Mouse (Mus musculus) CH12.LX (cell line): ENCODE measurements around the gene Kif3b. TPM values are rescaled to one million over a fixed set of nuclear protein-coding genes. Genes with fewer than 3 reads are reported as not detected.
A peak's percentile ranks its signal among the peaks of the same experiment; 100 is the strongest.

Source experiments
- DNase-seq: peaks from one replicate; pipeline ENCODE4 v3.0.0-alpha.2; 2013; ENCODE audit errors: extremely low read depth
- H3K27ac ChIP-seq: 2 replicates; pipeline ENCODE4 v1.5.1; 2012; ENCODE audit warnings: low read depth, mild to moderate bottlenecking, control low read depth, moderate library complexity; ENCODE audit not compliant: insufficient read depth
- H3K27me3 ChIP-seq: replicated peaks from 2 replicates; pipeline ENCODE3; 2012; ENCODE audit warnings: inconsistent platforms
- H3K36me3 ChIP-seq, 2 experiments: replicated peaks in 1 of 2; 2 replicates each; pipeline versions ENCODE3 to v1.6.1; 2012; ENCODE audit warnings: inconsistent platforms in 1 of 2, low read length in 1 of 2, mild to moderate bottlenecking in 1 of 2, mixed read lengths in 1 of 2, moderate library complexity in 1 of 2; ENCODE audit not compliant: control insufficient read depth in 1 of 2, insufficient read depth in 1 of 2
- H3K4me1 ChIP-seq, 2 experiments: 2 replicates each; pipeline ENCODE4 v1.6.1; 2012; ENCODE audit warnings: inconsistent platforms in 1 of 2, moderate library complexity in 1 of 2; ENCODE audit not compliant: insufficient read depth in 2 of 2, control insufficient read depth in 1 of 2
- H3K4me2 ChIP-seq: 2 replicates; pipeline ENCODE4 v1.6.1; 2012; ENCODE audit warnings: low read depth, mild to moderate bottlenecking, control low read depth; ENCODE audit not compliant: poor library complexity, insufficient read depth, severe bottlenecking
- H3K4me3 ChIP-seq, 3 experiments: fragments of 150-350 bp in 1 of 3; sonication (generic) in 1 of 3; replicated peaks in 1 of 3; 2 replicates each; pipeline versions ENCODE3 to v1.5.1; 2011 to 2012; ENCODE audit warnings: low read depth in 2 of 3, low read length in 2 of 3, mild to moderate bottlenecking in 2 of 3, moderate library complexity in 2 of 3, control low read depth in 1 of 3, improper control_type of control experiment in 1 of 3, inconsistent platforms in 1 of 3, mixed read lengths in 1 of 3; ENCODE audit not compliant: poor library complexity in 1 of 3
- H3K79me2 ChIP-seq: replicated peaks from 2 replicates; pipeline ENCODE4 v1.6.1; 2012; ENCODE audit warnings: mild to moderate bottlenecking, moderate library complexity; ENCODE audit not compliant: control insufficient read depth, poor library complexity, insufficient read depth, severe bottlenecking; ENCODE audit errors: extremely low read depth
- H3K9ac ChIP-seq: 2 replicates; pipeline ENCODE4 v1.6.1; 2012; ENCODE audit warnings: low read depth, mild to moderate bottlenecking, control low read depth, moderate library complexity; ENCODE audit not compliant: insufficient read depth
- H3K9me3 ChIP-seq: replicated peaks from 2 replicates; pipeline ENCODE3; 2012; ENCODE audit warnings: low read length, inconsistent platforms, mixed read lengths
- BHLHE40 ChIP-seq: IDR thresholded peaks from 2 replicates; pipeline ENCODE4 v1.6.1; 2011; ENCODE audit warnings: mild to moderate bottlenecking, low read depth, low read length, improper control_type of control experiment
- GABPA ChIP-seq: IDR thresholded peaks from 2 replicates; pipeline ENCODE4 v1.6.1; 2012; ENCODE audit warnings: low read depth, low read length, improper control_type of control experiment, inconsistent platforms; ENCODE audit not compliant: insufficient replicate concordance
- MEF2A ChIP-seq: IDR thresholded peaks from 2 replicates; pipeline ENCODE4 v1.6.1; 2014; ENCODE audit warnings: low read depth, mild to moderate bottlenecking, inconsistent platforms, low read length, improper control_type of control experiment, borderline replicate concordance
- NELFE ChIP-seq: IDR thresholded peaks from 2 replicates; pipeline ENCODE4 v1.6.1; 2011; ENCODE audit warnings: low read depth, low read length, improper control_type of control experiment
- NRF1 ChIP-seq: IDR thresholded peaks from 2 replicates; pipeline ENCODE4 v1.6.1; 2014; ENCODE audit warnings: low read depth, mild to moderate bottlenecking, inconsistent platforms, low read length, improper control_type of control experiment, moderate library complexity
- PAX5 ChIP-seq: IDR thresholded peaks from 2 replicates; pipeline ENCODE4 v1.6.1; 2012; ENCODE audit warnings: low read length, inconsistent platforms, mixed read lengths
- RAD21 ChIP-seq: IDR thresholded peaks from 2 replicates; pipeline ENCODE4 v1.6.1; 2011; ENCODE audit warnings: low read depth, mild to moderate bottlenecking, low read length, improper control_type of control experiment, moderate library complexity
- TCF12 ChIP-seq: IDR thresholded peaks from 2 replicates; pipeline ENCODE4 v1.6.1; 2014; ENCODE audit warnings: low read depth, mild to moderate bottlenecking, inconsistent platforms, low read length, improper control_type of control experiment
- ZC3H11A ChIP-seq: IDR thresholded peaks from 2 replicates; pipeline ENCODE4 v1.6.1; 2012; ENCODE audit warnings: low read depth, mild to moderate bottlenecking, inconsistent platforms, low read length, improper control_type of control experiment
- ZMIZ1 ChIP-seq: IDR thresholded peaks from 2 replicates; pipeline ENCODE4 v1.6.1; 2012; ENCODE audit warnings: low read depth, mild to moderate bottlenecking, inconsistent platforms, low read length, improper control_type of control experiment
- ZNF384 ChIP-seq: IDR thresholded peaks from 2 replicates; pipeline ENCODE4 v1.6.1; 2012; ENCODE audit warnings: low read depth, low read length, improper control_type of control experiment, inconsistent platforms
- dilution Hi-C: fragments of 300-500 bp; cut with MboI; formaldehyde crosslinking; loops from 2 replicates; pipeline ENCODE4 v1.14.3; 2020; ENCODE audit warnings: low sequenced_read_pairs; ENCODE audit not compliant: extremely low pct_unique_long_range_greater_than_20kb, extremely low pct_ligation_motif_present
- in situ Hi-C: fragments of 300-500 bp; cut with MboI; formaldehyde crosslinking; loops from 3 replicates; pipeline ENCODE4 v1.14.3; 2019; ENCODE audit warnings: low sequenced_read_pairs, low pct_ligation_motif_present, low pct_unique_long_range_greater_than_20kb, mixed read lengths
- polyA plus RNA-seq: library from polyadenylated mRNA; unstranded; fragments of >175 nt; gene quantifications from 2 replicates; pipeline ENCODE4 v1.2.1, GENCODE M21; 2012; ENCODE audit warnings: low read depth; ENCODE audit not compliant: insufficient read length
- total RNA-seq, 2 experiments: library from RNA; depleted of rRNA; stranded (reverse); fragments of 300-350 nt in 1 of 2; fragments of >200 nt in 1 of 2; gene quantifications; 2 replicates each; pipeline ENCODE4 v1.2.3; 2012 to 2014

Kif3b gene
- total and polyA plus RNA-seq, 3 experiments = 8.5 to 16.5 (median 10.6) TPM

DNA sequence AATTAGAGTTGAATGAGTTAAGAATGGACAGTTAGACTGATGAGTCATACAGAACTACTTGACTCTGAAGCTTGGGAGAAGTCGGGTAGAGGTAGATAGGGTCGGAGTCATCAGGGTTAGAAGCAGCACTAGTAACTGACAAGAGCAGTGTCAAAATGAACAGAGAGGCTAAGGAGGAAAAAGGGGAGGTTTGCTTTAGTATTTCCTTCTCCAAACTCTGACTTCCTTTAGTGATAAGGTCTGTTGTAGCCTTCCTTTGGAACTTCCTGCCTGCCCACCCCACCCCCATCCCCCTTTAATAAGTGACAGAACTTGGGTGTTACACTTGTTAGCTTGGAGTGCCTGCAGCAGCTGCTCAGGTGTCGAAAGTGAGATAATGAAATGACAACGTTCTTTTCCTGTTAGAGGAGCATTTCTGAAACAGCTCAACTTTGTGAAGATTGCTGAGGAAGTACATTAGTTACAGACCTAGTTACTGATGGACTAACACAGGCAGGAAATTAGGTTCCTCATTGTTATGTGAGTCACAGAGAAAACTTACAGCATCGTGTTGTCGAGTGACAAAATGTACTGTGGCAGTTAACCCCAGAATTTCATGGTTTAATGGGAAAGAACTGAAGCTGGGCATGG lies 59.5 kb downstream of the Kif3b start (continued):
- peak; percentile 52 for TF ChIP-seq MEF2A

DNA sequence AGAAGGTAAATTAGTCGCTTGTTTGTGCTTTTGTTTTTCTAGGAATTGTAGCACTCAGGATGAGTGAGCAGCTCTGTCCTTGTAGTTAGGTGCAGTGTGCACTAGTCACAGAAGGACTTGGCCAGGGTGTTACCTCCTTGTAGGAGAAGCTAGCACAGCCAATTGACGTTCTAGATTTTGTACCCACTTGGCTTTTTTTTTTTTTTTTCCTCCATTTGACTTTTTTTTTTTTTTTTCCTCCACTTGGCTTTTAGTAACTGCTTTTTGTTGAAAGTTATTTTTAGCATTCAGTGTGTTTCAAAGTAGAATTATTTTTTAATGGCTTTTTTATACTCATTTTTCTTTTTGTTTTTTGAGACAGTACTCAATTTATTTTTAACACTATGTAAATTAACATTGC lies 63.4 kb downstream of the Kif3b start:
- peaks cover 47 to 69% of the 10 kb centered on the region in 2 experiments for H3K36me3 ChIP-seq
- peaks cover 0 to 33% of the 10 kb centered on the region in 2 experiments; a peak in 3 of 4 replicates for H3K4me1 ChIP-seq

DNA sequence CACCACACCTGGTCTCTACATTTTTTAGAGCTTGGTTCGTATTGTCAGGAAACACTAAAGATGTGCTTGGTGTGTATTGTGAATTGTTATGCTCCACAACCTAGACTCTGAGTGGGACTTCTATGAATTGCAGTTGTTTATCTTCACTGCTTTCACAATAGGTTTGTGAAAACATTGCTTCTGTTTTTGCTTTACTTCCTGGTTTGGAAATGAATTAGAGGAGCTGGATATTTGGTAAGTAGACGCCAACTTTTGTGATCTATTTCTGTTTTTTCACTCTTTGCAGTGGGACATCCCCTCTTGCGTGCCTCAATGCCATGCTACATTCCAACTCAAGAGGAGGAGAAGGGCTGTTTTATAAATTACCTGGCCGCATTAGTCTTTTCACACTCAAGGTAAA lies 65.6 kb downstream of the Kif3b start:
- H3K9me3 ChIP-seq = peaks cover 4% of the 10 kb centered on the region
- H3K4me1 ChIP-seq = peaks cover 0 to 15% of the 10 kb centered on the region in 2 experiments; a peak in 3 of 4 replicates
- no peak overlapping the region for H3K27ac ChIP-seq
- dilution Hi-C loops = no loop called here
- H3K4me2 ChIP-seq = no peak overlapping the region
- peaks cover 50 to 81% of the 10 kb centered on the region in 2 experiments for H3K36me3 ChIP-seq
- no peak for TF ChIP-seq PAX5
- no peak for TF ChIP-seq NELFE
- no peak for TF ChIP-seq TCF12
- no peak for TF ChIP-seq NRF1
- no peak for TF ChIP-seq ZC3H11A
- TF ChIP-seq GABPA = no peak
- no peak for TF ChIP-seq ZMIZ1
- no peak for TF ChIP-seq MEF2A
- no peak for TF ChIP-seq BHLHE40
- DNase-seq = no peak
- H3K79me2 ChIP-seq = peaks cover 36% of the 10 kb centered on the region
- no peak overlapping the region for H3K4me3 ChIP-seq
- in situ Hi-C loops = no loop called here
- H3K9ac ChIP-seq = no peak overlapping the region
- H3K27me3 ChIP-seq = no peaks in the 10 kb centered on the region

More for the DNA sequence above, 63.4 kb downstream of the Kif3b start:
- no peak overlapping the region for H3K9ac ChIP-seq
- peaks cover 4% of the 10 kb centered on the region for H3K9me3 ChIP-seq
- no peak overlapping the region for H3K4me3 ChIP-seq
- dilution Hi-C loops = no loop called here
- H3K79me2 ChIP-seq = peaks cover 56% of the 10 kb centered on the region
- TF ChIP-seq RAD21 (no peak), ZNF384 (peak; percentile 51)
- in situ Hi-C loops = no loop called here
- DNase-seq = no peak
- H3K4me2 ChIP-seq = no peak overlapping the region
- no peaks in the 10 kb centered on the region for H3K27me3 ChIP-seq
- no peak overlapping the region for H3K27ac ChIP-seq
